Mouse (Mus musculus): ENCODE results near the gene Tmem229b. TPM values are rescaled to one million over a fixed set of nuclear protein-coding genes. Genes with fewer than 3 reads are reported as not detected.

Tmem229b gene
- total RNA-seq, 2 experiments from 2014 or later = 7.2 to 10.1 TPM

Other genes with a start within 250 kb of the Tmem229b start
- 10 to 100 TPM; 77.4 to 78.9 TPM for gene Atp6v1d, start 146.0 kb downstream of the Tmem229b start, total RNA-seq (2021)
- 10 to 100 TPM; 94.9 to 96.6 TPM for gene Eif2s1, start 145.8 kb downstream of the Tmem229b start, total RNA-seq (2021)
- under 1 TPM in 1 of 2 experiments, not detected in 1; 0.16 TPM for gene Plek2, start 100.7 kb downstream of the Tmem229b start, total RNA-seq (2021)
- gene Plekhh1, start 21.5 kb upstream of the Tmem229b start, total RNA-seq (2021) = 1 to 10 TPM; 1.5 to 2.2 TPM
- 10 to 100 TPM in 1 of 2 experiments, 1 to 10 TPM in 1; 7.8 to 11.6 TPM for gene Pigh, start 82.0 kb upstream of the Tmem229b start, total RNA-seq (2021)
- gene Arg2, start 123.2 kb upstream of the Tmem229b start, total RNA-seq (2021) = under 1 TPM; 0.33 to 0.56 TPM
- gene Vti1b, start 165.0 kb upstream of the Tmem229b start, total RNA-seq (2021) = 100 to 1,000 TPM; 111 to 131 TPM
- gene Rdh11, start 184.7 kb upstream of the Tmem229b start, total RNA-seq (2021) = 10 to 100 TPM; 18.5 to 28.2 TPM
- gene Rdh12, start 201.3 kb upstream of the Tmem229b start, total RNA-seq (2021) = under 1 TPM; 0.43 TPM